Mouse (Mus musculus) hematopoietic multipotent progenitor cell, adult 10-12 weeks (in vitro differentiated cells): ENCODE results near the gene Nckap5l. TPM values are rescaled to one million over a fixed set of nuclear protein-coding genes. Genes with fewer than 3 reads are reported as not detected.

ENCODE experiments used
- polyA plus RNA-seq: library from polyadenylated mRNA; stranded (reverse); fragments of >175 nt; gene quantifications from 2 replicates; pipeline ENCODE4 v1.2.3, GENCODE M21; 2012; ENCODE audit warnings: low replicate concordance

Nckap5l gene
- polyA plus RNA-seq: 29.9 and 69.3 TPM in 2 replicates

DNA sequence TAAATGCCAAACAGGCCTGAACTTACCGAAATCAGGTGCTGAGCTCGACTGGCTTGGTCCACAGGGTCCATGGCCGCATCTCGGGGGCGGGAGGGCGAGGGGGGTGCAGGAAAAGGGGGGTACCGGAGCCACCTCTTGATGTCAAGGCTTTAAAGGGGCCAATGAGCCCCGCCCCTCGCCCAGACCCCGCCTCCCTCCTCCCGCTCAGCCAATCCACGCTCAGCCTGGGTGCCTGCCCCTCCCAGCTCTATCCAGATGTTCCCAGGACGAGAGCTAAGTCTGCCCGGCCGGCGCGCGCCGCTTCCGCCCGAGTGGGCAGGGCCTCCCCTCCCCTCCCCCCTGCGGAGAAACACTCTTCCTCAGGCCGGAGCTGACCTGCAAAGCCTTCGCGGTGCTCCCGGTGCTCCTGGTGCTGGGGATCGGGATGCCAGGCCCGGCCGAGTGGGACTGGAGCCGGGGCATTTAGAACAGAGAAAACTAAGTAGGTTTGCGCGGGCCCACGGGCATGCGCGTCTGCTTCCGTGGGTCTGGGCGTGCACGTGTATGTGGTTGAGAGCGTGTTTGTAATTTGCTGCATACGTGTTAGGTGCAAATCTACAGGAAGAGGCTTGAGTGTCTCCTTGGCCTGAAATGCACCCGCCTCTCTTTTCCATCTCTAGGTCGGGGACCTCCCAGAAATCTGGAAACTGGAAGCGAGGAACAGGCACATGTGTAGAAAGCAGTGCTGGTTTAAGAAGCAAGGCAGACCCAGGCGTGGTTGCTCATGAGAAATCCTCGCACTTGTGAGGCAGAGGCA is at the start of gene Nckap5l:
TSS of gene Nckap5l (minus strand) at position 143 of the 796 bp plus-strand sequence.

DNA sequence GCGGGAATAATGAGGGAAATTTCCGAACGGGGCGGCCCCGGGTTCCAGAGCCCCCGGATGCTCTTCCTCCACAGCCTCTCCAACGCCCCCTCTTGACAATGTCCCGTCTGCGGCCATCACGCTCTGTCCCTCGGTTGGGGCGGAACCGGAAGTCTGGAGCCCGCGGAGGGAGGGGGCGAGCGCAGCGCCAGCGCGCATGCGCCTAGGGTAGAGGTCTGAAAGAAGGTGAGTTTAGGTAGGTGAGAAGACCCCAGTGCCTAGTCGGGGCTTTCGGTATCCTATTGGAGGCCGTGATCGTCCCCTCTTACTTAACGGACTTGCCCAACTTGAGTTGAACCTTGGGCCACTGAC is 17.0 kb upstream of the Nckap5l start, which contains the start of gene Bcdin3d:
TSS of gene Bcdin3d (minus strand) at position 155 of the 351 bp plus-strand sequence.

DNA sequence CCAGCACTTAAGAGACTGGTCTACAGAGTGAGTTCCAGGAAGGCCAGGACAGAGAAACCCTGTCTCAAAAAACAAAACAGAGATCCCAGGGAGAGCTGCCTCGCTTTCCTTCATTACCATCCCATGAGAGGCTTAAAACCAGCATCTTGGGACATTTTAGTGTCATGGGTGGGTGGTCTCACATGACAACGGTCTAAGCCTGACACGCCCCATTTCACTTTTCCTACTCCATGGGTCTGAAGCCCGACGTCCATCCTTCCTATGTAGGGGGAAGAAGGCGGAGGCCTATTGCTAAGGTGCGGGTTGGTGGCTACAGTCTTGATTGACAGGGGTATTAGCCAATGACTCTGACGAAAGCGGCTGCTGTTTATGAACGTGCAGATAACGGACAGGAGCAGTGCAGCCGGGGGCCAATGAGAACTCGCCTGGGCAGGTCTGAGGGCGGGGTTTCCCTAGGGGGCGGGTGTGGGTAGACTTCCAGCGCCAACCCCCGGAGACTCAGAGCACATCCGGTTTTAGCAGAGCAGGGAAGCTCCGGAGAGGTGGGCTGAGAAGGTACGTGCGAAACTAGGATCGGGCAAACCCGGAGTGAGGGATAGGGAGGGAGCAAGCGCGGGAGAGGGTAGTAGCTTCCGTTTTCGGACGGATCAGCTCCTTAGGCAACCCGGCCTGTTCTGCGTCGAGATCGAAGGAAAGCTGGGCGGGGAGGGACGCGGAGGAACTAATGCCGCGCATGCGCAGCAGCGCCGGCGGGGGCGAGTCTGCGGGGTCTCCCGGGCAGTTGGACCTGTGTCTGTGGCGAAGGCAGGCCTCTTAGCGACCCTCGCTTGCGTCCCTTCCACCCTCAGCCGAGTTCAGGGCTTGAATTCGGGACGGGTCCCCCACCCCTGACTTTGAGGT is 64.8 kb downstream of the Nckap5l start, which contains the start of gene Tmbim6:
TSS of gene Tmbim6 (plus strand) at position 397 of the 900 bp plus-strand sequence.

Other genes with a start within 250 kb of the Nckap5l start
- gene Kcnh3, start 232.9 kb downstream of the Nckap5l start, polyA plus RNA-seq: 1.5 and 1.7 TPM in 2 replicates
- gene Mcrs1, start 205.8 kb downstream of the Nckap5l start, polyA plus RNA-seq: 94.4 and 134 TPM in 2 replicates
- 26.5 and 52.4 TPM in 2 replicates for gene Prpf40b, start 162.7 kb downstream of the Nckap5l start, polyA plus RNA-seq
- 0.10 TPM in 1 of 2 replicates, not detected in the other for gene Fam186b, start 161.9 kb downstream of the Nckap5l start, polyA plus RNA-seq
- 32.9 and 50.9 TPM in 2 replicates for gene Fmnl3, start 87.3 kb downstream of the Nckap5l start, polyA plus RNA-seq
- 269 and 344 TPM in 2 replicates for gene Tmbim6, start 64.9 kb downstream of the Nckap5l start, polyA plus RNA-seq
- 8.0 and 15.4 TPM in 2 replicates for gene Bcdin3d, start 17.0 kb upstream of the Nckap5l start, polyA plus RNA-seq
- gene Faim2, start 70.4 kb upstream of the Nckap5l start, polyA plus RNA-seq: 0.02 TPM in 1 of 2 replicates, not detected in the other
- gene Aqp2, start 121.3 kb upstream of the Nckap5l start, polyA plus RNA-seq: not detected in 2 replicates
- gene Aqp5, start 133.0 kb upstream of the Nckap5l start, polyA plus RNA-seq: not detected in 2 replicates
- not detected in 2 replicates for gene Aqp6, start 143.7 kb upstream of the Nckap5l start, polyA plus RNA-seq
- gene Racgap1, start 193.9 kb upstream of the Nckap5l start, polyA plus RNA-seq: 2.9 and 10.5 TPM in 2 replicates
- gene Asic1, start 212.6 kb upstream of the Nckap5l start, polyA plus RNA-seq: 0.12 and 0.14 TPM in 2 replicates
- gene Smarcd1, start 244.4 kb upstream of the Nckap5l start, polyA plus RNA-seq: 40.5 and 45.4 TPM in 2 replicates
- 9.8 and 58.8 TPM in 2 replicates for gene Gm17349, start 247.7 kb upstream of the Nckap5l start, polyA plus RNA-seq